Mouse (Mus musculus) megakaryocyte, adult 5-6 weeks (primary cell): ENCODE measurements at regions not wholly inside any gene's neighbourhood (a gene's known extent, or its start where the extent isn't known, plus 50 kb on each side); places are given as distances from the start of the nearest gene placed in this dataset.
A peak's percentile ranks its signal among the peaks of the same experiment; 100 is the strongest.

Source experiments
- ATAC-seq: 2 replicates; pipeline ENCODE4 v1.8.0; 2016; ENCODE audit warnings: mild to moderate bottlenecking, inconsistent platforms; ENCODE audit not compliant: poor library complexity, severe bottlenecking

DNA sequence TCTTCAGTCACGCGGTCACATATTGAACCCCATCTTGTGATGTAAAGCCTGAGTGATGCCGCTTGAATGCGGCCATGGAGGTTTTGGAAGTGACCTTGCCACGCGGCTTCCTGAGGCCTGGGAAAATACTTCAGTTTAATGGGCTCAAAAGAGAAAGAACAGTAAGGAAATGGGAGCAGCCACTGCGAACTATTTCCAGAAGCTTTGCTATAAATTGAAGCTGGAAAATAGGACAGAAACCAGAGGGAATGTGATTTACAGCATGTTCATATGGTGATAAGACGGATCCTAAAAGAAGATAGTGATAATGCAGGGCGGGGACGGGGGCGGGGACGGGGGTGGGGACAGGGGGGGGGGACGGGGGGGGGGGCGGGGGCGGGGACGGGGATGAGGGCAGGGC is 52.7 kb upstream of the Trpc4 start:
- ATAC-seq, result no peak

DNA sequence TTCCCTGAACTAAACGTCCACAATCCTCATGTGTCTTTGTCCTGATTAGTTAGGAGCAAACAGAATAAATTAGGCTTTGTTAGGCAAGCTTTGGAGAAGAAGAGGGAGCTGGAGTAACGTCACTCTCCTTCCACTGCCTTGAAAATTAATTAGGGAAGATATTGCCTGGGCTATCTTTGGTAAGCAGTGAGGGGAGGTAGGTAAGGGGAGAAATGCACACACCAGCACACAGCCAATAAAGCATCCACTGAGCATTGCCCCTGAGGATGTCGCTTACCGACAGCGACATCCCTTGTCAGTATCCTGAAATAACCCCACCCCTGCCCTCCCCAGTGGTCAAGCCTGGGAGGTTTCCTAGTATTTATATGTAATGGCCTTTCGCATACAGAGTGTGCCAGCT is 72.2 kb upstream of the Trpc4 start:
- ATAC-seq, result no peak

DNA sequence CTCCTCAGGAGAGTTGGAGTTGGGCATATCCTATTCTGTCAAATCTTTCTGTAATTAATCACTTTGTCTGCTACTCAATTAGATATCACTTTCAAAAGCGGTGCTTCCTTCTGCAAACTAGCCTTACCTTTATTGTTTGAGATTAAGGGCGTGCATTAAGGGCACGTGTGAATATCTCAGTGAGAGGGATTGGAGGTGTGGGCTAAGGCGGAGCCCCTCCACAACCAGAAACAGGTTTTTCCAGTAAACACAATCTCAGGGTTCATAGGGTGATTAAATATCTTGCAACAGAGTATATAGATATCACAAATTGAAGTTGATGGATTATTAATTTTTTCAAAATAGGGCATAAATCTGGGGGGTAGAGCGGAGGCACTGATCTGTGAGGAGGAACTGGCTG is 79.4 kb upstream of the Trpc4 start:
- ATAC-seq, result no peak

DNA sequence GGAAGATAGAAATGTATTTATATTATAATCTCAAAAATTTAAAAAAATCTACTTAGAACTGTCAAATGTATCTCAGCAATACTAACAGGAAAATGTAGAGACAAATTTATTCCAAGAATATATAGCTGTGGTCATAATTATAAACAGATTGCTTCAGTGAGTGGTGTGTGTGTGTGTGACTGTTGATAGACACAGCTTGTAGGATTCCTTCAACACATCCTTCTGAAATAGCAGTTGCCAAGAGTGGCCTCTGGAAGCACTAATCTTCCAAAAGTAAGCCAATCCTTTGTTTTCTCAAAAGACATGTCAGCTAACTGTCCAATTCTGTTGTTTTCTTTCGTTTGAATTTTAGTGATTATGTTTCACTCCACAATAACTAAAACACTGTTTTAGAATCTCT is 95.2 kb upstream of the Trpc4 start:
- no peak for ATAC-seq

DNA sequence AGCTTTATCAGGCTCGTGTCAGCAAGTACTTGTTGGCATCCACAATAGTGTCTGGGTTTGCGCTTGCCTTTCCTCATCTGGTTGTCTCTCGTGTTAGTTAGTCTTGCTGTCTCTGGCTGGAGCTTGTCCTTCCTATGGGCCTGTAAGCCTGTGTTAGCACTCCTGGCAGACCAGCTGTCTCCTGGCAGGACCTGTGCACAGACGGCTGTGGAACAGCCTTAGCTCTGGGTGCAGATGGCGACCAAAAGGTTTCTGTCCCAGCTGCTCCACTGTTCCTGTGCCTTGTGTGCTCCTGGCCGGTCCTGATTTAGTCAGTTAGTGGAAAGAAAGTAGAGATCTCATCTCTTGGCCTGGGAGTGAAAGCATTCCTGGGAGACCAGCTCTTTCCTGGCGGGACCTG is 101.5 kb upstream of the Trpc4 start:
- ATAC-seq, result no peak

DNA sequence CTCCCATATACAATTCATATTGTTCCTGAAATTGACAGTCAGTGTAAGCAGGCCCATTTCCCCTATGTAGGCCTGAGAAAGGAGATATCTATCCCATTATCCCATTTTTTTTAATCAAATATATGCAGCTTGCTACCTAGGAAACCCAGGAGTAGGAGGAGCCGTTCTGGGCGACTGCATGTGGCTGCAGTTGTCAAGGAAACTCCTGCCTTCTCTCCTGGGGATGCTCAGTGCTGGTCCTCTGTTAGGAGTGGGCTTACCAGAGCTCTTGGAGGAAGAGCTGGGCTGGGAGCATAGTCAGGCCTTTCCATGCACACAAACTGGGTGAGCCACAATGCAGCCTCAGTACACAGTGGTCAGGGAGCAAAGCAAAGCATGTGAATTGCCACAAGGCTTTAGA is 106.5 kb upstream of the Trpc4 start:
- no peak for ATAC-seq

DNA sequence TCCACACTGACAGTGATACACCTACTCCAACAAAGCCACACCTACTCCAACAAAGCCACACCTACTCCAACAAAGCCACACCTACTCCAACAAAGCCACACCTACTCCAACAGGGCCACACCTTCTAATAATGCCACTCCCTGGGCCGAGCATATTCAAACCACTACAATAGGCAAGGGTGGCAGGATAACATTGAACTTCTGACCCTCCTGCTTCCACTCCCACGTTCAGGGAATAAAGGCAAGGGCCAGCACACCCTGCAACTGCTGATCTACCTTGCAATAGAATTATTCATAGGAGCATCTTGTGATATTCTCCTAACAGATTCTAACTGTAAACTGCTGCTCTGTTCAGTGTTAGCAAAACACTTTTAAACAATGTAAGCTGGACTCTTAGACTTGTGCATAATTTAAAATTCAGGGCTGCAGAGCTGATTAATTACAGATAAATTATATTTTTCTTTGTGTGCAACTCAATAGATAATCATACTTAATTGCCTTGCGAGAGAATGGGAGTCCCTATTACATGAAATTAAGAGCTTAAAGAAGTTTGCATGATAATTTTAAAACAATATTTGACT is 107.7 kb upstream of the Trpc4 start:
- no peak for ATAC-seq

DNA sequence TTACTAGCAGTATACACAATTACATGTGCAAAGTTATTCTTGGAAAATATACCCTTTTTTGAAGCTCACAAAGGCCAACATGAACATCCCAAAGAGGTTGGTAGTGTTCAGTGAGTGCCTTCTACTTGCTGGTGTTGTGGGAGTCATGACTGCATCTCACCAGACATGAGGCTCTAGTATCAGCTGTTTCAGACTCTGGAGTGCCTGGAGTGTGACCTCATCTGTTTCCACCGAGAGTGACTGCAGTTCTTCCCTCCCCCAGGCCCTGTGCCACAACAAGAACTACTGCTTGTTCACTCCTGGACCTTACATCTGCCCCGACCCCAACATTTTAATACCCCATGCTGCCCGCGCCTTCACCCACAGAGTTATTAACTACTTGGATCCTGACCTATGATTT is 128.5 kb upstream of the Trpc4 start:
- no peak for ATAC-seq

DNA sequence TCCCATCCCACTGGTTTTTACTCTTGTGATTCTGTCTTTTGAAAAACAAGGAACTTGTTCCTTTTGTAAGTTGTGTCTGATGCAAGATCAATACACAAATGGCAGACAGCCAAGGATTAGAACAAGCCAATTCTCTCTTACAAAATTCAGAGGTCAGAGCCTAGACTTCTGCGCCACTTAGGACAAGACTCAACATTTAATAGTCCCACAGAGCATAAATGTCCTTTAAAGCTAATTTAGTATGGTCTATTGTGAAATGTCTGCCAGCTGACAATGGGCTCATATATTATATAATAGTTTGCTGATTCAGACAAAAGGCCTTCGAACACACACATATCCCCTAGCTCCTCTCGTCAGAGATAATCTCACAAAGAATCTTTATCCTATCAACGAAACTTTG is 135.6 kb upstream of the Trpc4 start:
- no peak for ATAC-seq

DNA sequence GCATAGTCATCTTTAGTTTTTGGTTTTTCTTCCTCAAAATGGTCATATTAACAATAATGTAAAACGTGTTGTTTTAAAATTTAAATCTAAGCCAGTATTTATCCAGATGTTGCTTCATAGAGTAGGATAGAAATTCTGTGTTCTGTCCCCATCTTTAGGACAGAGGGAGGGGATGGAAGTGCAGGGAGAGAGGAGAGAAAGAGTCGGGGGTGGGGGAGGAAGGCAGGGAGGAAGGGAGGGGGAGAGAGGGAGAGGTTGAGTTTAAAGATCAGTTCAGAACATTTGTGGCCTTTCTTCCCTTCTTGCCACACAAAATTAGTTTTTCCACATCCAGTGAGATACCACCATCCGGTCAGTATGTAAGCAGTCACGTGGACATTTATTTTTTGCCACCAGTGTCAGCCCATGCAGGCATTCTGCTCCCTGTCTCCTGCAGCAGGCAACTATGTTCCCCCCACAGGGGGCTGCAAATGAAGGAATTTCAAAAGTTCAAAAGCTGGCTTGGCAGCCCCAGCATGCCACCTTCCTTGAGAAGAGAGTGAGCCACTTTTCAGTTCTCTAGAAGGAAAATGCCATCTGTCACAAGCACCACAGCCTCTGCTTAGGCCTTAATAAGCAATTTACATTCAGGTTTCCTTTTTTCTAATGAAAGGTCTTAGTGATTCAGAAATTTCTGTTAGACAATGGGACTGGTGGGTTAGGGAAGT is 137.7 kb upstream of the Trpc4 start:
- ATAC-seq, result no peak

DNA sequence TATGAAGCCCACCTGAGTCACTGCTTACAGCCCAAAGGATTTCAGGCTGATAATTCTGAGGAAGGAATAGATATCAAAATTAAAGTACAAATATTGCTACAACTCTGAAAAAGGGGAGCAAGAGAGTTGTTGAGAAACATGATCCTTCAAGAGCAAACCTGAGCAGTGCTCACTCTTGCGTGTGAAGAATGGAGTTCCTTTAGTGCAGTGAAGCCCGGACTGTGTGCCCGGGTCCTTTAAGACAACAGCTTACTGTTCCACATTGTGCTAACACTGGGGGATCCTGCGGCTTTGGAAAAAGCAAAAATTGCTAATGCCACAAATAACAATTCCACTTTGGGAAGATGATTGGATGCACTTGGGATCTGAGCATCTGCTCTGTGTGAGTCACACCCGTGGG is 139.0 kb upstream of the Trpc4 start:
- ATAC-seq, result no peak

DNA sequence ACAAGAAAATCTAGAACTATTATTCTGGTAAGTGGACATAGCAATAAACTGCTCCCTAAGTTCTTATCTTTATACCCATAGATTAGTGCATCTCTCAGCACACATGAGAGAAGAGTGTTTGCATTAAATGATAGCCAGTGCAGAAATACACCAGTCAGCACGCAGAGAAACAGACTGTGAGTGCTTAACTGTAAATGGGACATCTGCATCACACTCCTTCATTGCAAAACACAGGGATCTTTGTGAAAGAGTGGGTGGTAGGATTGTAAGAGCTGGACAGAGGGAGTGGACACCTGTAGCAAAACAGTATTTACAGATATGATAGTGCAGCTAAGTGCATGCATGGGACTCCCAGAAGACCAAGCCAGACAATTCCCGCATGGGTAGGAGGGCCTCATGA is 144.8 kb upstream of the Trpc4 start:
- no peak for ATAC-seq

DNA sequence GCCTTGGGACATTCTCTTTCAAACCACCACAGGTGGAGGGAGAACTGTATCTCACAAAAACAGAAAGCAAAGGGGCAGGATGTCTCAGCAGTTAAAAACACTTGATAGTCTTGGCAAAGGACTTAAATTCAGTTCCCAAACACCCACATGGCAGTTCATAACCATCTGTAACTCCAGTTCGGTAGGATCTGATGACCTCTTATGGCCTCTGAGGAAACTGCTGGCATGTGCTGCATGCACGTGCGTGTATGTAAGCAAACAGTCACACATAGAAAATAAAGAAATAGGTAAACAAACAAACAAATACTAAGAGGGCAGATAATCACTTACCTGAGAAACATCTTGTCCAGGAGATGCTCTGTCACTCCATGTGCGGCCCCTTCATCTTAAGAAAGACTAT is 129.4 kb upstream of the Ufm1 start:
- no peak for ATAC-seq

DNA sequence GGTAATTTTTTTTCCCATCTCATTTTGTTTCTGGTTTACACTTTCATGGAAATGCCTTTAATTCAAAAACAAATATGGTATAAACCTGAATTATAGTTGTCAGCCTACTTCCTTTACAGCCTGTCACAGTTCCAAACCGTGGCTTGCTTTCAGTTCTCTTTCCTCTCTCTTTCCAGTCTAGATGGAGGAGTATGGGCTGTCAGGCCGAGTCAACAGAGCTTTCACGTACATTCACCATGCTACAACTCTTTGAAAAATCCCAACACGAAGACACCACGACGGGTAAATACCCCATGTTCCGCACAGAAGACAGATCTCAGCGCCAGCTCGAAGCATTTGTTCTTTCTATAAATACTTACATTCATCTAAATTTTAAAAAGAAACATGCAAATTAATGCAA is 125.2 kb upstream of the Ufm1 start:
- 0 out of 2 replicates have a peak, but pooled peaks have one; percentile 38 for ATAC-seq

DNA sequence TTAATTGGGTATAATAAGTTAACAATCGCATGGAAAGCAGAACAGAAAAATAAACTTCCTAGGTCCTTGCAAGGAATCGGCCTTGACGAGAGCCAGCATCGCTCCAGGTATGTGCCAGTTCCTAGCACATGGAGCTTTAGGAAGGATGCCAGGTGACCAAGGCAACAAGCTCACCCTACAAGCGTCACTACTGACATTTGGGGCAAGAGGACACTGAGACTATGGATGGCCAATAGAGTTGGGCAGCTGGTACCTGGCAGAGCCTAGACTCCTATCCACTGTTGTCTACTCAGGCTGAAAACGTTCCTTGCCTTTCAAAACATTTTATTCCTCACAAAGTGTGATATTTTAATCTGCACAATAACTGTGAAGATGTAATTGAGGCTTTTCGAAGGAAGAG is 124.6 kb upstream of the Ufm1 start:
- no peak for ATAC-seq

DNA sequence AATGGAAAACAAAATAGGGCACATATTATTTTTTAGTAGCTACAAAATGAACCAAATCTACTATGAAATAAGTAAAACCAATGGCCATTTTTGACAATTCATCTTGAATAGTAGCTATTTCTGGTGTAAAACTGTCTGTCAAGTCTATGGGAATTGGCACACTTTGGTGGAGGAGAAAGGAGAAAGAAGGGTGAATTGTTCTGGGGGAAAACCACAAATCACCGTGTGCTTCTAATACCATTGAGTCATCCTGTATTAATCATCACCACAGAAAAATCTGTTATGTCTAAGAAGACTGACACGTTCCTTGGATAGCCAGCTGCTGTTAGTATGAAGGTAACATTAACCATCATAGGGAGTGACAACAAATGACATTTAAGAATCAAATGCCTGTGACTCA is 123.7 kb upstream of the Ufm1 start:
- no peak for ATAC-seq

DNA sequence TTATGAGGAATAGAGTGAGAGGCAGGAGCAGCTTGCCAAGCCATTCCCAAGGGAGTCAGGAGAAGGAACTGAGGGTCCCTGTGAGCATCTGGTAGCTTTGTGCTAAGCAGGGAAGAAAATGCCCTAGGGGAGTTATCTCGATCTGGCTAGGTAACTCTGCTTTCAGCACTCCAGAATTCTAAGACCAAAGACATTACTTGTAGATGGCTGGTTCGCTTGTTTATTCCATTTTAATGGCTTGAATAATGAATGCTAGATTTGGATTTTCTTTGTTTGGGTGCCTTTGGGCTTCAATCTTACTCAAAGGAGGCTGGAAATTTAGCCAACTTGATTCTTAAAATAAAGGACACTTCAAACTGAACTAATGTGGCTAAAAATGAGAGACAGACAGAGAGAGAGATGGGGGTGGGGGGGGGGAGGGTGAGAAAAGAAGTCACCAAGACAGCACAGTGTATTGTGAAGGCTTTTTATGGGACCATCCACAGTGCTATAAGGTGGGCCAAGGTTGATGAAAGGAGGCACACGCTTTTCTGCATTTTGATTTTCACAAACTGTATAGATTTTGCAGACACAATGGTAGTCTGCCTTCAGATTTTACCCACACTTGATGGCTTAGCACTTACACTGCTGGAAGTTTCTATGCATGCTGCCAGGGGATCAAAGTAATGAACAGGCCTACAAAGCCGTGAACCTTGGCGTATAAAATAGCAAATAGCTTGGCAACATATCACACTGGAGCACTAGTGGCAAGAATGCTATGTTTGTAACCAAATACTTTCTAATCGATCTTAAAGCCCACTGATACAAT is 121.3 kb upstream of the Ufm1 start:
- no peak for ATAC-seq

DNA sequence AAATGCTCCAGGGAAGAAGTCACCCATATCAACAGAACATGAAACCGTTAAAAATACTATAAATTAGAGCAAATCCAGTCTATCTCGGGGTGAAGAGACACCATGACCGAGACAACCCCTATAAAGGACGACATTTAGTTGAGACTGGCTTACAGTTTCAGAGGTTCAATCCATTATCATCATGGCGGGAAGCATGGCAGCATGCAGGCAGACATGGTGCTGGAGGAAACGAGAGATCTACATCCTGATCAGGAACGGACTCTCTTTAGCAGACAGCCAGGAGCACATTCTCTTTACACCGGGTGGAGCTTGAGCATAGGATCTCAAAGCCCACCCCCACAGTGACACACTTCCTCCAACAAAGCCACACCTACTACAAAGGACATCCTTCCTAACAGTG is 118.7 kb upstream of the Ufm1 start:
- ATAC-seq, result no peak

DNA sequence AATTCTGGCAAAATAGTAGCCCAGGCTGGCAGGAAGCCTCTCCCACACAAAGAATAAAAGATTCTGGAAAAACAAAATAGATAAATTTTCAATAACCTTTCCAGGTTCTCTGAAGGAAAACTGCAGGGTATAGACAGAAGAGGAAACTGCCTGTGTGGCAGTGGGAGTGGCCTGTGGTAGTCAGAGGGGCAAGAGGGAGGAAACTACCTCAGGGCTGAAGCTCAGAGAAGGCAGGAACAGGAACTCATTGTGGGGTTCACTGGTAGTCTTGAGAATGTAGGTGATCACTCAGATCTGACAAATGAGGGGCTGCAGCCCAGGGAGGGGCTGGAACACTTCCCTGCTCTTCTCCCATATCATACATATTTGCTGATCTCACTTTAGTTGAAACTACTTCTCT is 118.0 kb upstream of the Ufm1 start:
- ATAC-seq, result no peak

DNA sequence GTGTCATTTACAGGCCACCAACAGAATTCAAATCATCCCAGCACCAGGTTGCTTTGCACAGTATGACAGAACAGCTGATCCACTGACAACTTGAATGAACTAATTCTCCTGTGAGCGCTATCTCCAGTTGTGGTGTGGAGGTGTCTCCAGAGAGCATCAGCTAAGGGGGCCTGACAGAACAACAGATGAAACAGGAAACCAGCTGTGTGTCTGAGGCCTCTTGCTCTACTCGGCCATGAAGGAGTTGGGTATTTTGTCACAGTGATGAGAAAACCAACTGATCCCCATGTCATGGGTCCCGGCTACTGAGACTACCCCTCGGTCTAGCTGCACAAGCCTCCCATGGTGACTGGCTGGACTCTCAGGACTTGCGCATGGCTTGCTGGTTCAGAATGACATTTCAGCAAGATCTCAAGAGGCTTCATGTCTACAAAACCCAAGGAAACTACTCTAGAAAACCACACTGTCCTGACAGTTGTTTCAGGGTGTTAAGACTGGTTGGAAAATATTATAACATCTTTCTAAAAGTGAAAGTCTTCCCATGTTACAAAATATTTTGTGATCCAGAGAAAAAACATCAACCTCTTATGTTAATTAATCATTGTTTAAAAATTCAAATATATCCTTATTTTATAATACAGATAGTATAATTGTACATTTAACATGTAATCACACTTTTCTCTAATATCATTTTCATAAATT is 113.9 kb upstream of the Ufm1 start:
- ATAC-seq, result no peak

DNA sequence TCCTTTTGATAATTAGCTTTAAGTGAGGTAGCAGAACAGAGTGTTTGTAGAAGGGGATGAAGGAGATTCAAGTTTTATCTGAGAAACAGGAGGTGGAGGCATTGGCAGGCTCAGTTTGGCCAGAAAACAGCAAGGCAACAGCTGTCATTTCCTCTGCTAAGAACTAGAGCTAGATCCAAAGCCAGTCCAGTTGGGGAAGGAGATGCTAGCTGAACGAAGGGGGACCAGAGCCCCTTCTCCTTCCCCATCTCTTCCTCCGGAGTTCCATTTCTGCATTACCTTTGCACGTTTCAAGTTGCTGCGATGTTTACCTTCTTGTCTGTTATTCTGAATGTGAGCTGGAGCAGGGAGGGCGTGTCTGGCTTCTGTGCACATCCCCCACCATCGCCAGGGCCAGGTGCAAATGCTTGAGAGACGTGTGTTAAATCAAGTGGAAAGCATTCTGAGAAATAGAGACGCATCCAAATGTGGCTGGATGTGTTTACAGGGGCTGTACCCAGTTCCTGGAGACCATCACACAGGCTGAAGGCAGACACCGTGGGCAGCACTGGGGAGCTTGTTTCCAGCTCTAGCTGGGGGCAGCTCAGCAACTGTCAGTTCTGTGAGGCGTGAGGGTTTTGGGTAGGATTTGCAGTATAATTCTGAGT is 111.4 kb upstream of the Ufm1 start:
- ATAC-seq, result no peak
